Mouse (Mus musculus): Measurements from ENCODE around the gene Polr2i.

The Polr2i gene

GRCm38 (mm10) chr7:30265531-30265930 is 33.8 kb downstream of the Polr2i start:
- no peak for DNase-seq (ENCODE audit: low read depth, low spot score)

- DNase-seq (ENCODE audit: low read depth, low spot score), result no peak
Measured at GRCm38 (mm10) chr7:30265935-30266334, 34.2 kb downstream of the Polr2i start.

- DNase-seq (ENCODE audit: low read depth, low spot score), result no peak
Measured at GRCm38 (mm10) chr7:30266780-30267179, 35.0 kb downstream of the Polr2i start.

GRCm38 (mm10) chr7:30269641-30270040 is 37.9 kb downstream of the Polr2i start:
- no peak for DNase-seq (ENCODE audit: low read depth, low spot score)

GRCm38 (mm10) chr7:30274383-30274782 is 42.6 kb downstream of the Polr2i start:
- DNase-seq (ENCODE audit: low read depth, low spot score), result no peak

GRCm38 (mm10) chr7:30278911-30279310 is 47.2 kb downstream of the Polr2i start:
- no peak for DNase-seq (ENCODE audit: low read depth, low spot score)

- DNase-seq (ENCODE audit: low read depth, low spot score), result no peak
Measured at GRCm38 (mm10) chr7:30279536-30279935, 47.8 kb downstream of the Polr2i start.

- DNase-seq (ENCODE audit: low read depth, low spot score), result peak; percentile 91
Measured at GRCm38 (mm10) chr7:30279951-30280669, 48.4 kb downstream of the Polr2i start, which contains the start of the genes Thap8 and Wdr62. Gene Thap8, plus strand, starts transcription at chr7:30280094. Gene Wdr62, minus strand, starts transcription at chr7:30280419.

- peak; percentile 73 for DNase-seq (ENCODE audit: low read depth, low spot score)
Measured at GRCm38 (mm10) chr7:30280670-30281138, 49.0 kb downstream of the Polr2i start.

GRCm38 (mm10) chr7:30281522-30281921 is 49.8 kb downstream of the Polr2i start:
- no peak for DNase-seq (ENCODE audit: low read depth, low spot score)

GRCm38 (mm10) chr7:30282740-30283139 is 51.0 kb downstream of the Polr2i start:
- DNase-seq (ENCODE audit: low read depth, low spot score), result no peak

Data from c-Kit-negative CD71-positive TER-119-positive erythroid progenitor cells, embryonic 14.5 days (primary cell).